Mouse (Mus musculus) intestine, postnatal 0 days (tissue): ENCODE measurements around the gene Camkmt. TPM values are rescaled to one million over a fixed set of nuclear protein-coding genes. Genes with fewer than 3 reads are reported as not detected.

Source experiments
- ATAC-seq: fragments of 200-750 bp; cut with Nextera tagmentation; 2 replicates; pipeline ENCODE4 v1.8.0; 2017; ENCODE audit warnings: mild to moderate bottlenecking, moderate TSS enrichment, moderate library complexity
- H3K27ac ChIP-seq: fragments of 300-500 bp; sonication (generic); 2 replicates; pipeline ENCODE4 v1.5.1; 2014; ENCODE audit warnings: mild to moderate bottlenecking, low read depth, low read length, moderate library complexity
- H3K27me3 ChIP-seq: fragments of 300-500 bp; sonication (generic); replicated peaks from 2 replicates; pipeline ENCODE4 v1.6.1; 2014; ENCODE audit warnings: low read length, mixed read lengths; ENCODE audit not compliant: control insufficient read depth, insufficient read depth
- H3K36me3 ChIP-seq: fragments of 300-500 bp; sonication (generic); 2 replicates; pipeline ENCODE4 v1.6.1; 2014; ENCODE audit warnings: mild to moderate bottlenecking, moderate library complexity; ENCODE audit not compliant: control insufficient read depth, insufficient read depth
- H3K4me1 ChIP-seq: fragments of 300-500 bp; sonication (generic); replicated peaks from 2 replicates; pipeline ENCODE4 v1.6.1; 2014; ENCODE audit warnings: antibody characterized with exemption, low read length, mixed read lengths; ENCODE audit not compliant: control insufficient read depth, insufficient read depth
- H3K4me2 ChIP-seq: fragments of 300-500 bp; sonication (generic); replicated peaks from 2 replicates; pipeline ENCODE4 v1.6.1; 2014; ENCODE audit warnings: low read depth, mild to moderate bottlenecking, moderate library complexity
- H3K4me3 ChIP-seq: fragments of 300-500 bp; sonication (generic); 2 replicates; pipeline ENCODE4 v1.5.1; 2014; ENCODE audit warnings: low read depth, low read length
- H3K9ac ChIP-seq: fragments of 300-500 bp; sonication (generic); 2 replicates; pipeline ENCODE4 v1.6.1; 2014; ENCODE audit warnings: mild to moderate bottlenecking, low read depth, low read length
- H3K9me3 ChIP-seq: fragments of 300-500 bp; sonication (generic); 2 replicates; pipeline ENCODE4 v1.6.1; 2016; ENCODE audit warnings: mixed run types; ENCODE audit not compliant: control insufficient read depth
- CTCF ChIP-seq: sonication (generic); IDR thresholded peaks from 2 replicates; pipeline ENCODE4 v1.5.1; 2016; ENCODE audit warnings: low read depth, mild to moderate bottlenecking, control low read depth, antibody characterized with exemption, moderate library complexity
- WGBS: fragments of 180-500 bp; shearing (Covaris S2); extraction: QIAGEN DNeasy Blood & Tissue Kit; methylation state at CpG from one replicate; pipeline ENCODE4 v1.1.7; 2014; 5-methylcytosine and 5-hydroxymethylcytosine counted together
- polyA plus RNA-seq: library from polyadenylated mRNA; unstranded; fragments of >200 nt; fragmentation: Nextera tagmentation; extraction: Ambion mirVana; gene quantifications from 2 replicates; pipeline ENCODE4 v1.2.1, GENCODE M21; 2015

Gene Camkmt
- polyA plus RNA-seq, 1 experiment from 2014 or later: 7.7 TPM

DNA sequence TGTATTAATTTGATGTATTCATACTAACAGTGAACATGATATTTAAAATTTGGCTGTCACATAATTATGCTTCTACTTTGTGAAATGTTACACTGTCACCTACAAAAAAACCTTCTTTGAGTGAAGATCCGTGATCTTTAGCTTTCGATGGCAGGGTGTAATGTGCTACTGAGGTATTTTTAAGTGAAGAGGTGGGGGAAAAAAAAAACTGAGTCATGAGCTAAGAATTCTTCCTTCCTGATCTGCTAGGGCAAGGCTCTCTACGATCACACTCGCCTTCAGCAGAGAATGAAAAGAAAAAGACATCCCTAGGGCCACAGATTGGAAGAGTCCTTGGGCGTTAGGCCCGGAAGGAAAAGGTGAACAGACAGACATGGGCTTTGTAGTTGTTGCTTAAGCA is 201.9 kb downstream of the Camkmt start:
- no peaks in the 10 kb centered on the region for H3K36me3 ChIP-seq

GRCm38 (mm10) chr17:85303686-85304085 is 213.3 kb downstream of the Camkmt start:
- Histone ChIP-seq H3K27ac (no peak overlapping the region), H3K9ac (no peak overlapping the region), H3K36me3 (no peaks in the 10 kb centered on the region), H3K9me3 (no peaks in the 10 kb centered on the region), H3K4me2 (no peak overlapping the region), H3K4me1 (no peaks in the 10 kb centered on the region), H3K4me3 (no peak overlapping the region), H3K27me3 (no peaks in the 10 kb centered on the region)
- WGBS: 98% methylated on average over 3 of the region's 3 CpGs
- no peak for TF ChIP-seq CTCF
- ATAC-seq: no peak

More for the DNA sequence above, 201.9 kb downstream of the Camkmt start:
- Histone ChIP-seq H3K4me1 (no peaks in the 10 kb centered on the region), H3K27ac (no peak overlapping the region), H3K9me3 (no peaks in the 10 kb centered on the region), H3K27me3 (no peaks in the 10 kb centered on the region), H3K9ac (no peak overlapping the region), H3K4me2 (no peak overlapping the region), H3K4me3 (no peak overlapping the region)
- 85% methylated on average over 6 of the region's 6 CpGs for WGBS
- ATAC-seq: no peak
- TF ChIP-seq CTCF: no peak

GRCm38 (mm10) chr17:85308566-85308965 is 218.2 kb downstream of the Camkmt start:
- H3K27me3 ChIP-seq: no peaks in the 10 kb centered on the region
- H3K27ac ChIP-seq: no peak overlapping the region
- H3K36me3 ChIP-seq: no peaks in the 10 kb centered on the region
- no peaks in the 10 kb centered on the region for H3K9me3 ChIP-seq
- 72% methylated on average over 7 of the region's 7 CpGs for WGBS
- H3K9ac ChIP-seq: no peak overlapping the region
- no peak overlapping the region for H3K4me3 ChIP-seq
- H3K4me2 ChIP-seq: no peak overlapping the region
- no peak for ATAC-seq
- TF ChIP-seq CTCF: no peak
- no peaks in the 10 kb centered on the region for H3K4me1 ChIP-seq

DNA sequence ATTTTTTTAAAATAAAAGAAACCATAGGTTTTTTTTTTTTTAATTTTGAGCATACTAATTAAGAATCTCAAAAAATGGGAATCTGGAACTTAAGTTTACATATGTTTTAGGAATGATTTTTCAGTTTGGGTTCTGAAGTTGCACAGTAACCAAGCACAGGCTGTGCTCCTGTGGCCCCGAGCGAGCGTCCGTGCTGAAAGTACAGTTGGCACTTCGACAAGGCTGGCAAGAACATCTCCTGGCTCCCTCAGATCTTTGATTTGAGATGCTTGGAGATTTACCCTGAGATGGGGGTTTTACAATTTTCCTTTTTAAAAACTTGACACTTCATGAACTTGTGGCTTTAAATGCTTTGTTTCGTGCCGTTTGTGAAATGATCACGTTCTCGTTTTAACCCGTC is 218.7 kb downstream of the Camkmt start:
- Histone ChIP-seq H3K27ac (no peak overlapping the region), H3K27me3 (no peaks in the 10 kb centered on the region), H3K36me3 (no peaks in the 10 kb centered on the region), H3K4me1 (no peaks in the 10 kb centered on the region), H3K4me3 (no peak overlapping the region), H3K9ac (no peak overlapping the region), H3K9me3 (no peaks in the 10 kb centered on the region), H3K4me2 (no peak overlapping the region)
- no peak for ATAC-seq
- TF ChIP-seq CTCF: no peak
- 84% methylated on average over 10 of the region's 10 CpGs for WGBS

DNA sequence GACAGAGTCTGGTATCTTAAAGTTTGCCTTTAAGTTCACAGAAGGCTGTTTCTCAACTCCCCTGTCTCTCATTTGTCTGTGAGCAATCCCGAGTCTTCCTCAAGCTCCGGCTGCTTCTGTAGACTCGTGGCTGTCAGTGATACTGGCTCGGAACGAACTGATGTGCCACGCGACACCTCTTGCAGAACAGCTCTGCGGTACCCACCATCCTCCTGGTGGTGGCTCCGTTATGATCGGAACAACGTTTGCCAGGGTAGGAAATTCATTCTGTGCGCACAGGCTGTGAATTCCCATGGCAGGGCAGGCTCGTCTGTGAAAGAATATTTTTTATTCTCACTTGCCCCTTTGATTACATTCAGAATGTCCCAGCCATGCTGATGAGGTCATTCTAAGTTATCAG is 221.0 kb downstream of the Camkmt start:
- no peaks in the 10 kb centered on the region for H3K9me3 ChIP-seq
- no peak overlapping the region for H3K4me3 ChIP-seq
- H3K27me3 ChIP-seq: no peaks in the 10 kb centered on the region
- H3K36me3 ChIP-seq: no peaks in the 10 kb centered on the region
- H3K4me1 ChIP-seq: no peaks in the 10 kb centered on the region
- no peak overlapping the region for H3K4me2 ChIP-seq
- 81% methylated on average over 13 of the region's 13 CpGs for WGBS
- no peak overlapping the region for H3K27ac ChIP-seq
- ATAC-seq: no peak
- TF ChIP-seq CTCF: no peak
- H3K9ac ChIP-seq: no peak overlapping the region

GRCm38 (mm10) chr17:85318401-85318800 is 228.0 kb downstream of the Camkmt start:
- no peak overlapping the region for H3K9ac ChIP-seq
- H3K4me1 ChIP-seq: no peaks in the 10 kb centered on the region
- no peak for TF ChIP-seq CTCF
- H3K27ac ChIP-seq: no peak overlapping the region
- WGBS: 82% methylated on average over 10 of the region's 10 CpGs
- H3K4me3 ChIP-seq: no peak overlapping the region
- no peak overlapping the region for H3K4me2 ChIP-seq
- no peaks in the 10 kb centered on the region for H3K9me3 ChIP-seq
- ATAC-seq: no peak
- H3K36me3 ChIP-seq: no peaks in the 10 kb centered on the region
- no peaks in the 10 kb centered on the region for H3K27me3 ChIP-seq

DNA sequence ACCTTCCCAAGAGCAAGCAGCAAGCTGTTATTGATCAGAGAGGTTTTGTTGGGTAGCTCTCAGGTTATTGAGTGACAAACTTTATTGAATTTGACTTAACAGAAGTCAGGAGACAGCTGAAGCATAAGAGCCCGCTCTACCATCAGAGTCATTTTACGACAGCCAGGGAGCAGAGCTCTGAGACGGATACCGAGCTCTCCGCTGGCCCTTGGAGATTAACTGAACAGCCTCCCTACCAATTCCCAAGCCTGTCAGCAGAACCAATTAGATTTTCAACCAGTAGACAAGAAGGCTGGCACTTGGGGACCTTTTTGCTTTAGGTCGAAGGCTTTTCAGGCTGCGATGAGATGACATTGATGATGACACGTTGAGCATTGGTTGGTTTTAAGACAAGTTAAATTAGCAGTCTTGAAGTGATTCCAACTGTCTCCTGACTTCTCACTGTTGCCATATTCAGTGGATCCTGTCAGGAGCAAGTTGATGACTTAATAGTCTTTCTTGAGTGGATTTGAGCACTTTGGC is 229.5 kb downstream of the Camkmt start:
- H3K27ac ChIP-seq: no peak overlapping the region

More for the DNA sequence above, 229.5 kb downstream of the Camkmt start:
- no peaks in the 10 kb centered on the region for H3K27me3 ChIP-seq
- H3K36me3 ChIP-seq: no peaks in the 10 kb centered on the region
- H3K4me1 ChIP-seq: no peaks in the 10 kb centered on the region
- H3K9me3 ChIP-seq: no peaks in the 10 kb centered on the region
- H3K4me3 ChIP-seq: no peak overlapping the region
- no peak for TF ChIP-seq CTCF
- no peak for ATAC-seq
- H3K9ac ChIP-seq: no peak overlapping the region
- 55% methylated on average over 8 of the region's 8 CpGs for WGBS
- H3K4me2 ChIP-seq: no peak overlapping the region
